Mouse (Mus musculus) adrenal gland, postnatal 25 days (tissue): ENCODE results near the gene Avpi1. TPM values are rescaled to one million over a fixed set of nuclear protein-coding genes. Genes with fewer than 3 reads are reported as not detected.

Source experiments
- DNase-seq: peaks from one replicate; pipeline ENCODE4 v3.0.0; 2021; ENCODE audit warnings: mixed read lengths
- long read RNA-seq: library from polyadenylated mRNA; stranded (forward); transcript quantifications from one replicate; pipeline ENCODE4 v2.0.0, GENCODE M21; 2021
- total RNA-seq: library from RNA; stranded (reverse); gene quantifications from 2 replicates; pipeline ENCODE4 v1.2.3, GENCODE M21; 2021

Avpi1 gene
- 74.4 and 98.1 TPM in 2 replicates for total RNA-seq
- long read RNA-seq, transcript Avpi1-201 (3 exons, 1,044 nt) = major isoform, 37 of 42 reads
- long read RNA-seq, partial matches to known transcripts = 4 of 42 reads
- long read RNA-seq, other reads (novel, unspliced or antisense) = 1 of 42 reads

DNA sequence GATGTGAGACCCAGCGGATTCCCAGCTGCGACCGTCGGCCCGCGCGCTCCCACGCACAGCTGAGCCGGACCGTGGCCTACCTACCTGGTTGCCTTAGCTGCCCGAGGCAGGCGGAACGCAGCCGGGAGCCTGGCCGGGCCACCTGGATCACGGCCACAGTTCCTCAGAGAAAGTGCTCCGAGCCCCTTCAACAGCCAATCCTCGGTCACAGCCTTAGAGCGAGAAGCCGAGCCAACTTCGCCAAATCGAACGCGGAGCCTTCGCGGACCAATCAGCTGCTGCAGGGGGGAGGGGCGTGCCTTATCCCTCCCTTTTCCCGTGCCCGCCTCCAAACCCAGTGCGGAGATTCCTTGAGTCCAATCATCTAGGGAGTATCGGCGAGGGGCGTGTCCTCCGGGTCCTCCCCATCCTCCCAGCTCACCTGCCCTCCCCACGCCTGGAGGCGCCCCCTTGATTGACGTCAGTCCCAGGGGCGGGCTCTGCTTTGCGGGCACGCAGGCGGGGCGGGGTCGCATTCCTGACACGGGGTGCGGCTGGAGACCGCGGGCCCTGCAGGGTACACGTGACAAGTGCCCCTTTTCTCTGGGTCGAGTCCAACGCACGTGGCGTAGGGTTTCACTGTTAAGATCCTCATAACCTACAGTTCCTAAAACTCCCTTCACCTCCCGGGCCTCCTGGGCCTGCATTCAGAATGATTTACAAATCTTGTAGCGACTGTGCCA lies at the start of gene Avpi1:
Avpi1 (minus strand) TSS at position 273 of the 722 bp plus-strand sequence.
- peak; percentile 98 for DNase-seq

DNA sequence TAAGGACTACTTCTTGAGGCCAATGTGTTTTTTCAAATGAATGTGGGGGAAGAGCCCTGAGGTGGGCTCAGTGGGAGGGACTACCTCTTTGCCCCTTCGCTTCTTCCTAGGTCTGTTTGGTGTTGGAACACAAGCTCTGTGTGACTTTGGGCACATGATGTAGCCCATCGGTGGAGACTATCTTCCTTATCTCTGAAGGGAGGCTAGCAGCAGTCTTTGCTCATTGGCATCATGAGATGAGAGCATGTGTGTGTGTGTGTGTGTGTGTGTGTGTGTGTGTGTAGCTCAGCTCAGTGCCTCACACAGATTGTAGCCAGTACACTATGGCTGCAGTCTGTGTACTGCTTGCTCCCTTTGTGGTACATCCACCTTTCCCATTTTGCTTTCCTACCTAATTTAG lies 48.6 kb upstream of the Avpi1 start:
- DNase-seq = no peak

- no peak for DNase-seq
Measured at GRCm38 (mm10) chr19:42176841-42177240, 48.0 kb upstream of the Avpi1 start.

DNA sequence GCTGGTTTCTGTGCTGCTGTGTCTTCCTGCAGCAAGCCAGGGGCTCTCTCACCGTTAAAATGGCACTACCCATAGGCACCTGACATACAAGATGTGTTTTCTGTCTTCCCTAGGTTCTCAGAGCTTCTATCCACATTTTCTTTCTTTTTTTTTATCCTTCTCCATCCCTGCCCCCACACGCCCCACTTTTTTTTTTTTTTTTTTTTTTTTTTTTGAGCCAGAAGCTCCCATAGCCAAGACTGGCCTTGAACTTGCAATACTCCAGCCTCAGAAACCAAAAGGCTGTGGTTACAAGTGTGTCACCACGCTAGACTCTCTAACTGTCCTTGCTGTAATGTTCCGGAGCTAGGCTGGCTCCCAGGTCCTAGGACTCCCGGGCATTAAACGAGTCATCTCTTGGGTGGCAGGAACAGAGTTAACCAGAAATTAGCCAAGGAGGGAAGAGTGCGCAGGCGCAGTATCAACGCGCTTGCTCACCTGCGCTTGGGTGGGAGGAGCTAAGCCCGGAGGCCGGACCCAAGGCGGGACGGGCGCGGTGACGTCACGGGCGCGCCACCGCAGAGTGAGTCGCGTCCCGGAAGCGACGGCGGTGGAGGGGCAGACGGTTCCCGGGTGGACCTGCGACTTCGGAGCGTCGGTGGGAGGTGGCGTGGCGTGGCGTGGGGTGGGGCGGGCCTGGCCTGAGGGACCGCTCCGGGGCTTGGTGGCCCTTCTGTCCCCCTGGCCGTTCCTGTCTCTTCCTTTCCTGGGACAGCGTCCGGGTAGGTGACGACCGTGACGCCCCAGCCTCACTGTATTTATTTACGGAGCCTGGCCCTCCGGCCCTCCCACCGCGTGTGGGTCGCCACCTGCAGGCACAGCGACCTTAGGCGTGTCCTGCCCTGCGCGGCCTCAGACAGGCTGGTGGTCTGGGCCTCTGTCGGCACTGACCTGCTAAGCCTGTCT lies 41.4 kb upstream of the Avpi1 start:
- peak; percentile 94 for DNase-seq

DNA sequence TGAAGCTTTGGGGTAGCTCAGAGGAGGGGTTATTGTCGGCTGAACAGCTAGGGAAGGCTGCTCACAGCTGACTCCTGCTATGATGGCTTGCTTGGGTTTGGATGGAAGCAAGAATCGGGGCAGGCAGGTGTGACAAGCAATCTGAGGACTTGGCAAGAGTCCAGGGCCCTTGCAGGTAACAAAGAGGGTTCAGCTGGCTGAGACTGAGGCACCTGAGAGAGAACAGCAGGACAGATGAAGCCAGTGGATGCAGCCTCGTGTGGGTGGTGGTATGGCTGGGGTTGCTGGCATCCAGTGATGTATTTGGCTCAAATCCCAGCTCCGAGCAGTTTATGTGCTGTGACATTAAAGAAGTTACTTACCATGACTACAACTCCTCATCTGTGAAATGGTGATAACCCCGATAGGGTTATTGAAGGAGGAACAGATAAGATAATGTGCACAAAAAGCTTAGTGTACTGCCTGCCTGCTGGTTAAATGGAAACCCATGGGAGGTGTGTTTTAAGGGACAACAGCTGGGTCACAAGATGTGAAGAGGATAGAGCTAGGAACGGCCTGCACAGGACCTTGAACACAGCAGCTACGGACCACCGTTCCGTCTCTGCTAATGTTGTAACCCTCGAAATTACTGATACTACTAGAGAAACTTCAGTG lies 40.6 kb upstream of the Avpi1 start:
- no peak for DNase-seq

- no peak for DNase-seq
Measured at GRCm38 (mm10) chr19:42167489-42167888, 38.6 kb upstream of the Avpi1 start.

DNA sequence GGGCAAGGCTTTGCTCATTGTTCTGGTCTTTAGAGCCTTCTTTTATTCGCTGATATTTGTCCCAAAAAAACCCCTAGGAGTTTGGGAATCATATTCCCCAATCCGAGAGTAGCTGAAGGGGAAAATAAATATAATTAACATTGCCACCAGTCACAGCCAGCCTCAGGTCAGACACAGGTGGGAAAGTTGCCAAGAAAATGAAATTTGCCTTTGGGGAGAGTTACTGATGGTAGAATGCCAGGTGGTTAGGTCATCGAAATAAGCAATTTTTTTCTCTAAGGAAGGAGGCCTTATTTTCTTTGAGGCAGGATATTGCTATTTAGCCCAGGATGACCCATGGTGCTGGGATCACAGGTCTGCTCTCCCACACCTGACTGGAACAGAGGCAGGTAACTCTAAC lies 37.9 kb upstream of the Avpi1 start:
- no peak for DNase-seq

DNA sequence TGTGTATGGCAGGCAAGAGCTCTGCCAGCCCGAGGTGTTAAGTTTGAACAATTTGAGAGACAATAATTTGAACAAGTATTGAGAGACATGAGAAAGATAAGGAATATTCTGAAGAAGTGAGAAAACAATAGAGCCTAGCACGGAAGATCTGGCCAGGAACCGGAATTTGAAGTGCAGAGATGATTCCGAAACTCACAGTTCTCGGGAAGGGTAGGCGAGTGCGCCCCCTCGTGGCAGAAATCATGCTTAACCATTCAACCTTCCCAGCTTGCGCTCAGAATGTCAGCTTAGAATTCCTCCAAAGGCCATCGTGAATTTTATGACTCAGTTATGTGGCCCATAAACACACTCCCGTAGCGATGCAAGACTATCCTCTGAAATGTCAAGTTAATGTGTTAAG lies 37.3 kb upstream of the Avpi1 start:
- peak; percentile 94 for DNase-seq

GRCm38 (mm10) chr19:42164188-42164587 lies 35.3 kb upstream of the Avpi1 start:
- DNase-seq = no peak

- no peak for DNase-seq
Measured at GRCm38 (mm10) chr19:42163764-42164163, 34.9 kb upstream of the Avpi1 start, which contains the start of gene Zfyve27. Gene Zfyve27, plus strand, starts transcription at chr19:42163951.

DNA sequence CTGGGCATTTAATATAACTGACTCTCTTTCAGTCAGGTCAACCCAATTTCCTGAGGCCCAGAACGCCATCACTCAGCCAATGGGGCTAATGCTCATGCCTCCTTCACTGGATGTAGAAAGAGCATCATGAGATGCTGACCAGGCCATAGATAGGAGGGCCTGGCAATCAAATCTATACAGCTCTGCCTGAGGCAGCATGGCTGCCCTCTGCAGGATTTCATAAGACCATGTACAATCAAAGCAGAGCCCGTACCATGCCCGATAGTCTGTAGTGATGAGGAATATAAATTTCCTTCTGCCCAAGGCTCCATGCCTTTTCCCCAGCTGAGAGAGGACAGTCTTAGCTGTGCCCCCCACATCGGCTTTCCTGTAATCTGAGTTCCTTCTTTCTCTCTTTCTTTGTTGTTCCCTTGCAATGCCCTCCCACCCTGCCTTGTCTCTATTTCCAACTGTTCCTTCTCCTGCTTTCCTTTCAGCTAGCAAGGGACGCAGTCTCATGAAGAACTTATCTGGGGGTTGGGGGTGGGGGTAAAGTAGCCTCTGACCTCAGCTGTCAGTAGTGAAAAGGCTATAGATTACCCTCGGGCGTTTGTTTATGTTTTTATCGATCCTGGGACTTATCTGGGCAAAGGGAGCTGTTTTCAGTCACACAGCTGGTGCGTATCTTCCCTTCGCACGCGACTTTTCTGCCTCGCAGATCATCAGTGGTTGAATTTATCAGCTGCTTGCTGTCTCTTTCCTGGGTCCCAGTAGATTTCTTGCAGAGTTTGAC lies 29.6 kb upstream of the Avpi1 start:
- DNase-seq = no peak

GRCm38 (mm10) chr19:42157493-42158237 lies 28.8 kb upstream of the Avpi1 start:
- no peak for DNase-seq

DNA sequence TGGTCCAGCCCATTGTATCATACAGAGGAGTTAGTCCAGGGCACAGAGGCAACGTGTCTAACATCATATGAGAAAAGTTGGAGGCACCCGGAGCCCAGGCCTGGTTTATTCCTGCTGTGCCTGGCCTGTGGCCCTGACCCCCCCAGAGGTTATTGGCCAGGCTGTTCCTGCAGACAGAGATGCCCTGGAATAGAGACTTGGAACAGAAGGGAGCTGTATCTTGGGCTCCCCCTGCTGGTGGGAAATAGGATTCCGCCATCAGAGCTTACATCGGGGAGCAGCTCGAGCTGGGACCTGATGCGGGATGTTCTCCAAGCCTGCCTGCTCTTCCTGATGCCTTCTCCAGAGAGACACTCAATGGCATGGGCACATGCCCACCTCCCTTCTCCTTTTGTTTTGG lies 23.1 kb upstream of the Avpi1 start:
- peak; percentile 82 for DNase-seq

- no peak for DNase-seq
Measured at GRCm38 (mm10) chr19:42148569-42148860, 19.7 kb upstream of the Avpi1 start.

DNA sequence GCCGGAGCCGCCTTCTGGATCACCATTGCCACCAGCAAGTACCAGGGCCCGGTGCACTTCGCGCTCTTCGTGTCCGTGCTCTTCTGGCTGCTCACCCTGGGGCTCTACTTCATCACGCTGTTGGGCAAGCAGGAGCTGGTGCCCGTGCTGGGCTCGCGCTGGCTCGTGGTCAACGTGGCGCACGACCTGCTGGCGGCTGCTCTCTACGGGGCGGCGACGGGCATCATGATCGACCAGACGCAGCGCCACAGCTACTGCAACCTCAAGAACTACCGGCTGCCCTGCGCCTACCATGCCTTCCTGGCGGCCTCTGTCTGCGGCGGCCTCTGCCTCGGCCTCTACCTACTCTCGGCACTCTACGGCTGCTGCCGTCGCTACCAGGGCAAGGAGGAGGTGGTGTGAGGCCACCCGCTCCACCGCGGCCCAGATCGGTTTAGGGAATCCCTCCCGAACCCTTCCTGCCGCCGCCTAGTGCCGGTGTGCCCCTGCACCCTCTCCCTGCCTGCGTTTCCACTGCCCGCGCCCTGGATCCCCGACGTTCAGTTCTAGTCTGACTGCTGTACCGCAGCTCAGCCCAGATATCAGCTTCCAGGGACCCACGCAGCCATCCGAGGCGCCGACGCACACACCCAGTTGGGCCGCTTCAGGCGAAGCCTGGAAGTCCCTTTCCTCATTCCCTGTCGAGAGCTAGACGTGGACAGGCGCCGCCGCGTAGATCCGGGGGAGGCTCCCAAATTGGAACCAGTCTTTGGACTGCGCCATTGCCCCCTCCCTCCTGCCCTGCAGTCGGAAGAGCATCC lies 19.1 kb upstream of the Avpi1 start:
- DNase-seq = peak; percentile 72

- DNase-seq = peak; percentile 80
Measured at GRCm38 (mm10) chr19:42147170-42147768, 18.4 kb upstream of the Avpi1 start, which contains the start of gene Marveld1. Gene Marveld1, plus strand, starts transcription at chr19:42147400.

- DNase-seq = no peak
Measured at GRCm38 (mm10) chr19:42146276-42147010, 17.6 kb upstream of the Avpi1 start.

GRCm38 (mm10) chr19:42145731-42146130 lies 16.9 kb upstream of the Avpi1 start:
- DNase-seq = no peak

GRCm38 (mm10) chr19:42145210-42145609 lies 16.4 kb upstream of the Avpi1 start:
- no peak for DNase-seq
